Mouse (Mus musculus): Measurements from ENCODE around the gene Olfr1271.
"Not testable (repeated sequence)": the region's sequence is repeated elsewhere in the genome, so short reads cannot be mapped to it uniquely, and the experiment has no call there.

Olfr1271 gene

DNA sequence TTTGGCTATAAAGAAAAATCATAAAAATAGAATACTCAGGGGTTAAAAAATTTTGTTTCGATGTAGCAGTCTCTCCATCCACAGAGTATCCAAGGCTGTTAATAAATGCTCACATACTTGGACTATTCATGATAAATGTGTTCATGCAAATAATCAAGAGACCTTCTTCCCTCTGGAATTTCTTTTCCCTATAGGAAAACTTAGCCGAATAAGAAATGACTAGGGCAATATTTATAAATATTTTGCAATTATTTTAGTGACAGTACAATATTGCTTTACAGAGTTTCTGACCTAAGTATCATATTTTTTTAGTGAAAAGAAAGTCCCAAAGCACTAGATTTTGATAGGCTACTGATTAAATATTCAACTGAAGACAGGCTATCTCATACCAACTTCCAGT, at the start of gene Olfr1271:
Gene Olfr1271, minus strand, starts transcription at position 101 of the 400 bp plus-strand sequence.
- DNase-seq (ENCODE audit: low spot score), result no peak

DNA sequence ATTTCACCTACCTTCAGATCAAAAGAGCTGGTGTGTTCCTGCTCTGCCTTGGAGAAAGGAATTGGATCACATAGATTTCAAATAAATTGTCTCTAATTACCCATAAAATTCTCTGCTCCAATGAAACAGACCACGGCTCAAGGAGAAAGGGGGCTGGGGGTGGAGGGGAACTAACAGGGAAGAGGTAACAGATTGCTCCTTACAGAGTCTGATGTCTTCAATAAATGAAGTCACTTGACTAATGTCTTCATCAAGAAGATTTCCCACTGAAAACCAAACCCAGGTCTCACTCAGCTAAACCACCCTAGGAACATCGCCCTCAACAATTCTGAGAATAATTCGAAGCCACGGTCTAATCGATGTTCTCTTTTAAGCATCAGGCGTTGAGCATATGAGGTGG, 21.9 kb upstream of the Olfr1271 start, which contains the start of gene Olfr1272:
Gene Olfr1272, minus strand, starts transcription at position 101 of the 400 bp plus-strand sequence.
- DNase-seq (ENCODE audit: low spot score), result no peak

DNA sequence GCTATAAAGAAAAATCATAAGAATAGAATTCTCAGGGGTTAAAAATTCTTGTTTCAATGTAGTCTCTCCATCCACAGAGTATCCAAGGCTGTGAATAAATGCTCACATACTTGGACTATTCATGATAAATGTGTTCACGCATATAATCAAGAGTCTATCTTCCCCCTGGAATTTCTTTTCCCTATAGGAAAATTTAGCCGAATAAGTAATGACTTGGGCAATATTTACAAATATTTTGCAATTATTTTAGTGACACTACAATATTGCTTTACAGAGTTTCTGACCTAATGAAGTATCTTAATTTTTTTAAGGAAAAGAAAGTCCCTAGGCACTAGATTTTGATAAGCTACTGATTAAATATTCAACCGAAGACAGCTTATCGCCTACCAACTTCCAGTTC, 13.3 kb downstream of the Olfr1271 start, which contains the start of gene Olfr142:
Gene Olfr142, minus strand, starts transcription at position 101 of the 400 bp plus-strand sequence.
- no peak for DNase-seq (ENCODE audit: low spot score)

DNA sequence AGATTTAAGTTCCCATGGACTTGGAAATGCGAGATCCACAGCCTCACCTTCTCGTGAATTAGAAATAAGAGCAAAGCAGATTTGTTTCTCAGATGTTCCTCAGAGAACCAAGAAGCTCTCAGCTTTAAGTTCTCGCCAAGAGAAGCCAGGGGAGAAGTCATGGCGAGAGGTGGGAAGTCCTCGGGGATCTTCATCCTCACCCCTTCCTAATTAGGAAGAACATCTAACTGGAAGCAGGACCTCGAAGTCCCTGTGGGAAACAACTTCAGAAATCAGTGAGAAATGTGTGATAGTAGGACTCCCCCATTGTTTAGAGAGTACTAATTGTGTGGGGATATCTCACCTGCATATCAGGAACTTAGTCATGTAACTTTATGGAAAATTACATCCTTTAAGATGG, 46.4 kb downstream of the Olfr1271 start, which contains the start of gene Olfr1506:
Gene Olfr1506, minus strand, starts transcription at position 101 of the 400 bp plus-strand sequence.
- not testable (repeated sequence) for DNase-seq (ENCODE audit: low spot score)
